Mouse (Mus musculus) layer of hippocampus, postnatal 36 days (tissue): Measurements from ENCODE around the gene Sun1. TPM values are rescaled to one million over a fixed set of nuclear protein-coding genes. Genes with fewer than 3 reads are reported as not detected.

ENCODE experiments used
- DNase-seq, 2 experiments: peaks; one replicate each; pipeline ENCODE4 v3.0.0; 2022
- total RNA-seq, 2 experiments: library from RNA; stranded (reverse); gene quantifications; 2 replicates each; pipeline ENCODE4 v1.2.3; 2021

The Sun1 gene
- total RNA-seq, 2 experiments from 2014 or later, result 78.6 to 82.1 TPM

- DNase-seq, result no peak
Observed at GRCm38 (mm10) chr5:139287099-139287498, 86.7 kb downstream of the Sun1 start.

DNA sequence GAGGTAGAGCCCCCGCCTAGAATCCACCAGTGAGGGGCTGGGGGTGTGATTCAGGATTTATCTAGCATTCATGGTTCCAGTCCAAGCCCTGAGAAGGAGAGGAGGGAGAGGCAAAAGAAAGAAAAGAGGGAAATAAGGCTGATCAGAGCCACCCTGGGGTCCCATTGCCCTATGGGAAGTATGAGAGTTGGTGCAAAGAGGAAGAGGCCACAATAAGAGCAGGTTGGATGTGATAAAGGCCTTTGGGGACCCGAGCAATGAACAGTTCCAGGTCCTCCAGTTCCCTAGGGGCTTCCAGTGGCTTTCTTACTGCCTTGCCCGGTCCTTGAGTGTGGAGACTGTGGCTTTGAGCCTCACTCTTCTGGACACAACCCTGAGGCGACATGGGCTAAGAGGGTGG is 87.3 kb downstream of the Sun1 start:
- no peak for DNase-seq

GRCm38 (mm10) chr5:139288591-139288990 is 88.2 kb downstream of the Sun1 start:
- DNase-seq, result no peak

DNA sequence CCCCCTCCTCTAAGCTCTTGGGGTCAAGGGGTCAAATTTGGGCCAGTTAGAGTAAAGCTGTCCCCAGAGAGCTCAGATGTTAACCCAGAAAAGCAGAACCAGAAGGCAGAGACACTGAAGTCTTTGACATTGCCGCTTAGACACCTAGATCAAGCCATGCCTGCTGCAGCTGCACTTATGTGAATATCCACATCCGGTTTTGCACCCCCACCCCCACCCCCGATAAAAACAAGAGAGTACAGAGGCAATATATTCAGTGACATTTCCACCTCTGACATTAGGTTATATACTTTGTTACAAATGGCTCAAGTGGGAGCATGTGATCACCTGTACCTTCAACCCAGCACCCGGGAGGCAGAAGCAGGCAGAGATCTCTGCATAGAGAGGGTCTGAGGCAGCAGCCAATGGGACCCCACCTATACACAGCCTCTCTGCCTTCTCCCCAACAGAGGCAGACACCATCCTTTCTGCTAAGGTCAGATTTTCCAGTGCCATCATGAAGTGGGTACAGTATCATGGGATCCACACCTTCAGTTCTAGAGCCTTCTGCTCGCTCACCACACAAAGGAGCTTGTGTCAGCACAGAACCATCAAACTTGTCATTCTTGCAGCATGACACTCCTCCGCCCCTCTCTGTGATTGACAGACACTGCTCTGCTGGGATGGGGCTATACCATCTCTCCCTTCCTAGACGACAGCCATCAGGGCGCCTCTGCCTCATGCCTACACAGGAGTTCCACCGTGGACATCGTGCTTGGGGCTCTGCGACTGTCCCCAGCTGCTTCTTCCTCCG is 90.2 kb downstream of the Sun1 start:
- DNase-seq, result no peak

DNA sequence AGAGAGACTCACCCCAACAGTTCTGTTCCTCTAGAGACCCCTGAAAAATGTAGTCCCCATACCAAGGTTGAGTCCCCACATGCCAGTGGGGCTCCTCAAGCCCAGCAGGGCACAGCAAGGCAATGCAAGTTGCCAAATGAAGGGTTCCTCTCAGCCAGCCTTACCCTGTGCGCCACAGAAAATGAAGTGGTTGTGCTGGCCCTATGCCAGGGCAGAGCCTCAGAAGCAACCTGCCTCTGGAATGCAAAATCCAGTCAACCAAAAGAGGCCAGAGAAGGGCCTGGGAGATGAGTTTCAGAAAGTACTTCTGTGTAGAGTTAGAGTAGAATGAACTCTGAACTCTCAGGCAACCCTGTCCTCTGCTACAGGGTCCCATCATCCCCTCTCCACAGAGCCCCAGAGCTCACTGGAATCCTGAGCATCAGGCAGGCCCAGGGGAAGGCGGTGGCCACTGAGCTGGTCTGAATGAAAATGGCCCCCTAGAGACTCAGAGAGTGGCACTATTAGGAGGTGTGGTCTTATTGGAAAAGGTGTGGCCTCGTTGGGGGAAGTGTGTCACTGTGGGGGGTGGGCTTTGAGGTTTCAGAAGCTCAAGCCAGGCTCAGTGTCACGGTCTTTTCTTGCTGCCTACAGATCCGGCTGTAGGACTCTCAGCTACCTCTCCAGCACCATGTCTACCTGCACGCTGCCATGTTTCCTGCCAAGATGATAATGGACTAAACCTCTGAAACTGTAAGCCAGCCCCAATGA is 91.5 kb downstream of the Sun1 start:
- no peak for DNase-seq

DNA sequence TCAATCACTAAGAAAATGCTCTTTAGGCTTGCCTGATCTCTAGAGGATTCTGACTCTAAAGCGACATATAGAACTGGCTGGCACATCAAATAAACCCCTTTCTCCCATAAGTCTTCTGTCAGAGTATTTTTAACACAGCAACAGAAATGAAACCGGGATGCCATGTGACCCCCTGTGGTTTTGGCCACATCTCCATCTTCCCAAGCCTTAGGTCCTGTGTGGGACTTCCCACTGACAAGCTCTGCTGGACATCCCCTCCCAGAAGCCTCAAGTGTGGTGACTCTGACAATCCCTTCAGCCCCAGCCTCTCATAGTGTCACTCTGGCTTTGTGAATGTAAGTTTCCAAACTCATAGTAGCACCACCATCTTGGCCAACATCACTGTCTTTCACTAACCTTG is 93.7 kb downstream of the Sun1 start:
- DNase-seq, result no peak

- DNase-seq, result no peak
Observed at GRCm38 (mm10) chr5:139297092-139297491, 96.7 kb downstream of the Sun1 start.

DNA sequence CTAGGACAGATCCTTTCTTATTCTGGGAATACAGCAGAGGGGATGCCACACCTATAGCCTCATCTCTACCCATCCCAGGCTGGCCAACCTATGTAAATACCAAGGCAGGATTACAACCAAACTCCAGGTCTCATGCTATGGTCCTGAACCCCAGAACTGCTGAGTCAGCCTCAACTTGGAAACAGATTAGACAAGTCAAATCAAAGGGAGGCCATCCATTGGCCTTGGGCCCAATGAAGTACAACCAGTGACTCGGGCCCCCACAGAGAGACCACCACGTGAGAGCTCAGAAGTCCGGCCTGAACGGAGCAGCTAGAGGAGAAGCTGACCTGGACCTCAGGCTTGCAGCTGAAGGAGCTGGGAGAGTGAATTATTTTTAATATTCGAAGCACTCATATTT is 97.3 kb downstream of the Sun1 start:
- no peak for DNase-seq

Other genes with a start within 250 kb of the Sun1 start
- 10 to 100 TPM; 36.1 to 40.8 TPM for gene Pdgfa, start 203.3 kb upstream of the Sun1 start, total RNA-seq
- gene Prkar1b, start 50.6 kb upstream of the Sun1 start, total RNA-seq, result 100 to 1,000 TPM; 397 to 416 TPM
- gene Dnaaf5, start 50.4 kb upstream of the Sun1 start, total RNA-seq, result 1 to 10 TPM; 8.0 to 8.4 TPM
- 10 to 100 TPM; 52.6 to 55.3 TPM for gene Get4, start 51.7 kb downstream of the Sun1 start, total RNA-seq
- gene Adap1, start 125.0 kb downstream of the Sun1 start, total RNA-seq, result 100 to 1,000 TPM; 179 to 185 TPM
- gene Cox19, start 150.8 kb downstream of the Sun1 start, total RNA-seq, result 10 to 100 TPM; 68.6 to 76.3 TPM
- gene Cyp2w1, start 152.0 kb downstream of the Sun1 start, total RNA-seq, result not detected
- 10 to 100 TPM; 11.0 to 13.1 TPM for gene Gpr146, start 177.1 kb downstream of the Sun1 start, total RNA-seq
- under 1 TPM in 1 of 2 experiments, not detected in 1; 0.20 TPM for gene C130050O18Rik, start 204.6 kb downstream of the Sun1 start, total RNA-seq
- gene Gper1, start 222.5 kb downstream of the Sun1 start, total RNA-seq, result 1 to 10 TPM; 2.5 to 2.7 TPM